Mouse (Mus musculus): ENCODE measurements around the gene Fyb2. TPM values are rescaled to one million over a fixed set of nuclear protein-coding genes. Genes with fewer than 3 reads are reported as not detected.

The Fyb2 gene
- total RNA-seq, 1 experiment = 0.09 TPM

- Histone ChIP-seq H3K9ac (ENCODE audit: insufficient read depth, low read depth, low read length, poor library complexity, severe bottlenecking) (no peak overlapping the region), H3K9me3 (ENCODE audit: control insufficient read depth, insufficient read depth, low read depth, low read length) (no peaks in the 10 kb centered on the region), H3K4me3 (ENCODE audit: insufficient read depth in 1 of 2, low read depth in 1 of 2, low read length in 2 of 2, poor library complexity in 1 of 2, severe bottlenecking in 1 of 2) (no peak overlapping the region), H3K4me1 (ENCODE audit: control insufficient read depth in 2 of 2, insufficient read depth in 2 of 2, low read length in 2 of 2, poor library complexity in 1 of 2) (no peaks in the 10 kb centered on the region; a peak in 1 of 4 replicates), H3K27ac (ENCODE audit: insufficient read depth, low read depth, low read length, poor library complexity, severe bottlenecking) (no peak overlapping the region), H3K36me3 (ENCODE audit: control insufficient read depth, insufficient read depth, low read length, poor library complexity, severe bottlenecking) (no peaks in the 10 kb centered on the region)
- in situ Hi-C loops (cut with MboI; ENCODE audit: low sequenced_read_pairs in 2 of 2, unreplicated experiment in 2 of 2) = no loop called here
- no peak for TF ChIP-seq ZNF384 (IDR thresholded peaks at IDR 0.05; ENCODE audit: low read depth, low read length)
- peak; percentile 73; the same call in 1 of the 2 replicates for TF ChIP-seq ZC3H11A (IDR thresholded peaks at IDR 0.05; ENCODE audit: borderline replicate concordance, low read depth, low read length)
- TF ChIP-seq HCFC1 (IDR thresholded peaks at IDR 0.05; ENCODE audit: borderline replicate concordance, insufficient read depth, low read length) = no peak
- DNase-seq (ENCODE audit: low read depth, low spot score) = peak; percentile 80
Measured at GRCm38 (mm10) chr4:104911685-104912084, 1.6 kb upstream of the Fyb2 start.

- in situ Hi-C loops (cut with MboI; ENCODE audit: low sequenced_read_pairs in 2 of 2, unreplicated experiment in 2 of 2) = no loop called here
- H3K4me3 ChIP-seq (ENCODE audit: insufficient read depth in 1 of 2, low read depth in 1 of 2, low read length in 2 of 2, poor library complexity in 1 of 2, severe bottlenecking in 1 of 2) = no peak overlapping the region
- no peak overlapping the region for H3K9ac ChIP-seq (ENCODE audit: insufficient read depth, low read depth, low read length, poor library complexity, severe bottlenecking)
- DNase-seq (ENCODE audit: low read depth, low spot score) = no peak
- H3K9me3 ChIP-seq (ENCODE audit: control insufficient read depth, insufficient read depth, low read depth, low read length) = no peaks in the 10 kb centered on the region
- H3K27ac ChIP-seq (ENCODE audit: insufficient read depth, low read depth, low read length, poor library complexity, severe bottlenecking) = no peak overlapping the region
- H3K4me1 ChIP-seq (ENCODE audit: control insufficient read depth in 2 of 2, insufficient read depth in 2 of 2, low read length in 2 of 2, poor library complexity in 1 of 2) = no peaks in the 10 kb centered on the region; a peak in 1 of 4 replicates
- TF ChIP-seq HCFC1 (IDR thresholded peaks at IDR 0.05; ENCODE audit: borderline replicate concordance, insufficient read depth, low read length) = no peak
- no peak for TF ChIP-seq ZC3H11A (IDR thresholded peaks at IDR 0.05; ENCODE audit: borderline replicate concordance, low read depth, low read length)
- TF ChIP-seq CHD2 (IDR thresholded peaks at IDR 0.05; ENCODE audit: low read depth, low read length) = no peak
- no peaks in the 10 kb centered on the region for H3K36me3 ChIP-seq (ENCODE audit: control insufficient read depth, insufficient read depth, low read length, poor library complexity, severe bottlenecking)
Measured at GRCm38 (mm10) chr4:104914711-104915247, 1.5 kb downstream of the Fyb2 start.

GRCm38 (mm10) chr4:104918017-104918416, 4.8 kb downstream of the Fyb2 start:
- DNase-seq (ENCODE audit: low read depth, low spot score) = no peak
- Histone ChIP-seq H3K4me3 (ENCODE audit: insufficient read depth in 1 of 2, low read depth in 1 of 2, low read length in 2 of 2, poor library complexity in 1 of 2, severe bottlenecking in 1 of 2) (no peak overlapping the region), H3K9me3 (ENCODE audit: control insufficient read depth, insufficient read depth, low read depth, low read length) (no peaks in the 10 kb centered on the region), H3K9ac (ENCODE audit: insufficient read depth, low read depth, low read length, poor library complexity, severe bottlenecking) (no peak overlapping the region), H3K36me3 (ENCODE audit: control insufficient read depth, insufficient read depth, low read length, poor library complexity, severe bottlenecking) (no peaks in the 10 kb centered on the region), H3K4me1 (ENCODE audit: control insufficient read depth in 2 of 2, insufficient read depth in 2 of 2, low read length in 2 of 2, poor library complexity in 1 of 2) (no peaks in the 10 kb centered on the region), H3K27ac (ENCODE audit: insufficient read depth, low read depth, low read length, poor library complexity, severe bottlenecking) (no peak overlapping the region)
- TF ChIP-seq ZNF384 (IDR thresholded peaks at IDR 0.05; ENCODE audit: low read depth, low read length) (no peak), HCFC1 (IDR thresholded peaks at IDR 0.05; ENCODE audit: borderline replicate concordance, insufficient read depth, low read length) (no peak), ZC3H11A (IDR thresholded peaks at IDR 0.05; ENCODE audit: borderline replicate concordance, low read depth, low read length) (no peak), CHD2 (IDR thresholded peaks at IDR 0.05; ENCODE audit: low read depth, low read length) (no peak), MAFK (IDR thresholded peaks at IDR 0.05; ENCODE audit: insufficient read depth, low read depth, low read length) (no peak)
- in situ Hi-C loops (cut with MboI; ENCODE audit: low sequenced_read_pairs in 2 of 2, unreplicated experiment in 2 of 2) = no loop called here

GRCm38 (mm10) chr4:104925383-104925782, 12.1 kb downstream of the Fyb2 start:
- in situ Hi-C loops (cut with MboI; ENCODE audit: low sequenced_read_pairs in 2 of 2, unreplicated experiment in 2 of 2) = no loop called here

GRCm38 (mm10) chr4:104929165-104929564, 15.9 kb downstream of the Fyb2 start:
- H3K27ac ChIP-seq (ENCODE audit: insufficient read depth, low read depth, low read length, poor library complexity, severe bottlenecking) = no peak overlapping the region
- TF ChIP-seq ZNF384 (IDR thresholded peaks at IDR 0.05; ENCODE audit: low read depth, low read length) (no peak), HCFC1 (IDR thresholded peaks at IDR 0.05; ENCODE audit: borderline replicate concordance, insufficient read depth, low read length) (no peak), ZC3H11A (IDR thresholded peaks at IDR 0.05; ENCODE audit: borderline replicate concordance, low read depth, low read length) (no peak), MAFK (IDR thresholded peaks at IDR 0.05; ENCODE audit: insufficient read depth, low read depth, low read length) (no peak), CHD2 (IDR thresholded peaks at IDR 0.05; ENCODE audit: low read depth, low read length) (no peak)
- H3K4me1 ChIP-seq (ENCODE audit: control insufficient read depth in 2 of 2, insufficient read depth in 2 of 2, low read length in 2 of 2, poor library complexity in 1 of 2) = no peaks in the 10 kb centered on the region
- in situ Hi-C loops (cut with MboI; ENCODE audit: low sequenced_read_pairs in 2 of 2, unreplicated experiment in 2 of 2) = no loop called here
- H3K4me3 ChIP-seq (ENCODE audit: insufficient read depth in 1 of 2, low read depth in 1 of 2, low read length in 2 of 2, poor library complexity in 1 of 2, severe bottlenecking in 1 of 2) = no peak overlapping the region
- no peaks in the 10 kb centered on the region for H3K9me3 ChIP-seq (ENCODE audit: control insufficient read depth, insufficient read depth, low read depth, low read length)
- no peak for DNase-seq (ENCODE audit: low read depth, low spot score)
- no peaks in the 10 kb centered on the region for H3K36me3 ChIP-seq (ENCODE audit: control insufficient read depth, insufficient read depth, low read length, poor library complexity, severe bottlenecking)
- no peak overlapping the region for H3K9ac ChIP-seq (ENCODE audit: insufficient read depth, low read depth, low read length, poor library complexity, severe bottlenecking)

More at GRCm38 (mm10) chr4:104925383-104925782, 12.1 kb downstream of the Fyb2 start:
- no peak for DNase-seq (ENCODE audit: low read depth, low spot score)
- H3K4me3 ChIP-seq (ENCODE audit: insufficient read depth in 1 of 2, low read depth in 1 of 2, low read length in 2 of 2, poor library complexity in 1 of 2, severe bottlenecking in 1 of 2) = no peak overlapping the region
- no peaks in the 10 kb centered on the region for H3K4me1 ChIP-seq (ENCODE audit: control insufficient read depth in 2 of 2, insufficient read depth in 2 of 2, low read length in 2 of 2, poor library complexity in 1 of 2)
- TF ChIP-seq ZC3H11A (IDR thresholded peaks at IDR 0.05; ENCODE audit: borderline replicate concordance, low read depth, low read length) = no peak
- no peak for TF ChIP-seq MAFK (IDR thresholded peaks at IDR 0.05; ENCODE audit: insufficient read depth, low read depth, low read length)
- TF ChIP-seq ZNF384 (IDR thresholded peaks at IDR 0.05; ENCODE audit: low read depth, low read length) = no peak
- TF ChIP-seq HCFC1 (IDR thresholded peaks at IDR 0.05; ENCODE audit: borderline replicate concordance, insufficient read depth, low read length) = no peak
- no peak for TF ChIP-seq CHD2 (IDR thresholded peaks at IDR 0.05; ENCODE audit: low read depth, low read length)
- no peak overlapping the region for H3K9ac ChIP-seq (ENCODE audit: insufficient read depth, low read depth, low read length, poor library complexity, severe bottlenecking)
- H3K27ac ChIP-seq (ENCODE audit: insufficient read depth, low read depth, low read length, poor library complexity, severe bottlenecking) = no peak overlapping the region
- H3K9me3 ChIP-seq (ENCODE audit: control insufficient read depth, insufficient read depth, low read depth, low read length) = no peaks in the 10 kb centered on the region
- no peaks in the 10 kb centered on the region for H3K36me3 ChIP-seq (ENCODE audit: control insufficient read depth, insufficient read depth, low read length, poor library complexity, severe bottlenecking)
